Mouse (Mus musculus): ENCODE results near the gene Osbp2.
A peak's percentile ranks its signal among the peaks of the same experiment; 100 is the strongest.

Osbp2 gene

GRCm38 (mm10) chr11:3823378-3823777, 40.3 kb downstream of the Osbp2 start:
- no peak for DNase-seq (ENCODE audit: low spot score in 2 of 2)

- no peak for DNase-seq (ENCODE audit: low spot score in 2 of 2)
Measured at GRCm38 (mm10) chr11:3817986-3818758, 45.5 kb downstream of the Osbp2 start.

GRCm38 (mm10) chr11:3815951-3816350, 47.8 kb downstream of the Osbp2 start:
- no peak for DNase-seq (ENCODE audit: low spot score in 2 of 2)

- DNase-seq (ENCODE audit: low spot score in 2 of 2): no peak
Measured at GRCm38 (mm10) chr11:3813340-3813739, 50.4 kb downstream of the Osbp2 start.

GRCm38 (mm10) chr11:3808162-3808561, 55.5 kb downstream of the Osbp2 start:
- no peak for DNase-seq (ENCODE audit: low spot score in 2 of 2)

DNA sequence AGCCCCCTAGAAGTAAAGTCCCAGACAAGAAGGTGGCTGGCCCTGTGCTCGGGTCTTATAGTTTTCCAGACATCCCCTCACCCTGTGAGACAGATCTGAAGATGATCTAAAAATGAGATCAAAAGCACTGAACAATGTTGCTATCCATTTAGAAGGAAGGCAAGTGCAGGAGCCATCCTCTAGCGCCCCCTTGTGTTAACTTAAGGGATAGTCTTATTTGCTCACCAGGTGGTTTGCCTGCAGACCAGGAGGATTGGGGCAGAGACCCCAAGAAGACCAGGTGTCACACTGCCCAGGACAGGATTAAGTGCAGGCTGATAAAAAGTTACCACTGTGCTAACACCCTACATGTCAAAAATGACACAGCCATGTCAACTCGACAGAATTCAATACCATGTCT, 58.3 kb downstream of the Osbp2 start:
- DNase-seq (ENCODE audit: low spot score in 2 of 2): no peak

DNA sequence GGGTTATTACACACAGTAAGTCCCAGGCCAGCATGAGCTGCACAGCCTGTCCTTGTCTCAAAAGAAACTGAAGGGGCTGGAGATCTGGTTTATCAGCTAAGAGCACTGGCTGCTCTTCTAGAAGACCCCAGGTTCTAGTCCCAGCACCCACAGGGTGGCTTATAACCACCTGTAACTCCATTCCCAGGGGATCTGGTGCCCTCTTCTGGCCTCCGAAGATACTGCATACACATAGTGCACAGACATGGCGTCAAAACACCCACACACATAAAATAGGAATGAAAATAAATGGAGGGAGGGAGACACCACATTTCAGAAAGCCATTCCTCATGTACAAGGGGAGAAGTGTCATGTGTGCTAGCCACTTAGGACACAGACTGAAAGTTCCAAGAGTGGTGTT, 59.1 kb downstream of the Osbp2 start:
- DNase-seq (ENCODE audit: low spot score in 2 of 2): no peak

DNA sequence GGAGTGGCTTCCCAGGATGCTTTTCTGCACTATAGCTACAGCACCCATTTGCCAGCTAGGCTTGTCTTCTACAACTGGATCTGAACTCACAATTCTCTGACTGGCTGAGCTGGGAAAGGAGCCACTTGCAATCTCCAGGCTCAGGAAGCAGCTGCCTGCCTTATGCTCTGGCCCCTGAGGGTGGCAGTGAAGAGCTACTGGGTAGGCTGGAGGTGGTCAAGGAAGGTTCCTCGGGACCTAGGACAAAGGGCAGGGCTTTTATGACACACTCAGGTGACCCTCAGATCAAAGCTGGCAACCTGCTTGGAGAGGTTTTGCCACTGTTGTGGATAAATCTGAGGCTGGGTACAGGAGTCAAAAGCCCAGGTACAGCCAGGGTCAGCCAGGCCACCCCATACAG, 61.6 kb downstream of the Osbp2 start:
- DNase-seq (ENCODE audit: low spot score in 2 of 2): no peak

DNA sequence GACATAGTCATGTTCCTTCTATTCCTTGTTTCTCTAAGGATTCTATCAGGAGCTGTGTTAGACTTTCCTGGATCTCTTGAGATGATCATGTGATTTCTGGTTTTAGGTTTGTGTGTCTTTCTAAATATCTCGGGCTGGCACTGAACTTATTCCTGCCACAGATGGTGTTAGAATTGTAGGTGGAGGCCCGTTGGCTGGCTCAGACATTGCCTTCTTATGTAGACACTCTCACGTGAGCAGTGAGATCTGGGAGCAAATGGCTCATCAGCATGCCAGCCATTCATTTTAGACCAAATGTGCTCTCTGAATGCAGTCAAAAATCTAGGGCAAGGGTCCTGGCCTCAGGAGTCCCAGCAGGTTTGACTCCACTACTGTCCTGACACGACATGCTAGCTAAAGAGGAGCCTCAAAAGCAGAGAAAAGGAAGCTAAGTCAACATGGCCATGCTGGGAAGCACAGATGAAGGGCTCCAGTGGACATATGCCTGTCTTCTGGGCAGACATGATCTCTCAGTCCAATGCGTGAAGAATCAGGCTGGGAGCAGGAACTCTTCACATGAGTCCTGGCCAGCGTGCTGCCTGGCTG, 66.0 kb downstream of the Osbp2 start:
- peak in 1 of 2 experiments; percentile 41 for DNase-seq (ENCODE audit: low spot score in 2 of 2)

DNA sequence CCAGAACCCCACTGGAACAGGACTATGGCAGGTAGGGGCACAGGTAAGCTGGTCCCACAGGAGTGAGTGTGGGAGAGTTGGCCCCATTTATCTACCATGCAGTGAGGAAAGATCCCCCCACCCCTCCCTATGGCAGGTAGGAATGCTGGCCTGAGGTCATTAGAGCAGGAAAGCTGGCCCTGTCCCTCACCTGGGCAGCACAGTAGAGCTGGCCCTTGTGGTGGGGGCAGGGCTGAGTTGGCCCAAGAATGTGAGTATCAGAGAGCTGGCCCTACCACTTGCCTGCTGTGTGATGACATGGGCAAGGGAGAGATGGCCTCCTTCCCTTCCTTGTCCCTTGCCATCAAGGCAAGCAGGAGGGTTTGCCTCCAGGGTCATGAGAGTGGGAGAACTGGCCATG, 73.0 kb downstream of the Osbp2 start:
- no peak for DNase-seq (ENCODE audit: low spot score in 2 of 2)

GRCm38 (mm10) chr11:3789919-3790318, 73.8 kb downstream of the Osbp2 start:
- no peak for DNase-seq (ENCODE audit: low spot score in 2 of 2)

DNA sequence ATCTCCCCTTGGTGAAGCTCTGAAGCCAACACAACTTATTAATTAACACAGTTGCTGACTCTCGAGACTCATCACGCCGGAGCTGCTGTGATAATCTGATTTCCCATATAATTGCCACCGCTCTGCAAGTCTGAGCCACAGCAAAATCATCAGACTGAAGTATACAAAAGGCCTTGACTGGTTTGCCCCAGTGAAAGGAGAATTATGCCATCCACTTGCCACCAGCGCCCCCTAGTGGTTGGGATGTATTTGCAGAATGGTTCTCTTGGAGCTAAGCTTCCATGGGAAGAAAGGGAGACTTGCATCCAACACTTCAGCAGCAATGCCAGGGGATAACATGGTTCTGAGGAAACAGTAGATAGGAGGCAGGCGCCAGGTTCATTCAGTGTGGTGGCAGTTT, 77.1 kb downstream of the Osbp2 start:
- peak; percentile 54 to 86 for DNase-seq (ENCODE audit: low spot score in 2 of 2)

- no peak for DNase-seq (ENCODE audit: low spot score in 2 of 2)
Measured at GRCm38 (mm10) chr11:3775263-3775644, 88.4 kb downstream of the Osbp2 start.

DNA sequence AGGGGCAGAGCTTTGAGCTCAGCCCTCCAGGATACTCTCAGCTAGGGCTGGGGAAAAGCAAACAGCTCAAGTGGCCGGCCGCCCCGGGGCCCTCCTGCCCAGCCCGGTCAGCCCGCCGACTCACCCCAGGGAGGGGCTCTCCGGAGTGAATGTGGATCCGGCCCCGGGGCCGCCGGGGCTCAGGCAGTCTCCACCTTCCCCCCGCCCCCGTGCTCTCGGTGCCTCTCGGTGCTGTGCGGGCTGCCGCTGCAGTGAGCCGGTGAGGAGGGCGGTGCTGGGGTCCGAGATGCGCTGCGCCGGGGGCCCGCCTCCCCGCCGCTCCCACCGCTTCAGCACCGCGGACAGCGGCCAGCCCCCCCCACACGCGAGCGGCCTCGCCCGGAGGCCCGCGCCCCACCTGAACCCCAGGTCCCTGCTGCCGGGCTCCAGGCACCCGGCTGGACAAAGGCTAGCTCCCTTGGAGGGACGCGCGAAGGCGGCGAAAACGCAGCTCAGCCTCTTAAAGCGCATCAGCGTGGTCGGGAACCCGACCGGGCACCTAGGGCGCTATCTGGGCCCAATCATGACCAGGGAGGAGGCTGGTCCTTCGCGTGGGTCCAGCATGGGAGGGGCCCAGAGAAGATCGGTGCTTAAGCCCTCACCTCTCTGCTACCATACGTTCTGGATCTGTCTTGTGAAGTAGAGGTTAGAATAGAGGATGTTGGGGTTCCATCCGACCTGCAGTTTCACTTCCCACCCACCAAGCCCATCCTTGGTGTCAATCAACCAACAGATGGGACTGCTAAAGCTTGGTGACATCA, 89.0 kb downstream of the Osbp2 start:
- DNase-seq (ENCODE audit: low spot score in 2 of 2): no peak

DNA sequence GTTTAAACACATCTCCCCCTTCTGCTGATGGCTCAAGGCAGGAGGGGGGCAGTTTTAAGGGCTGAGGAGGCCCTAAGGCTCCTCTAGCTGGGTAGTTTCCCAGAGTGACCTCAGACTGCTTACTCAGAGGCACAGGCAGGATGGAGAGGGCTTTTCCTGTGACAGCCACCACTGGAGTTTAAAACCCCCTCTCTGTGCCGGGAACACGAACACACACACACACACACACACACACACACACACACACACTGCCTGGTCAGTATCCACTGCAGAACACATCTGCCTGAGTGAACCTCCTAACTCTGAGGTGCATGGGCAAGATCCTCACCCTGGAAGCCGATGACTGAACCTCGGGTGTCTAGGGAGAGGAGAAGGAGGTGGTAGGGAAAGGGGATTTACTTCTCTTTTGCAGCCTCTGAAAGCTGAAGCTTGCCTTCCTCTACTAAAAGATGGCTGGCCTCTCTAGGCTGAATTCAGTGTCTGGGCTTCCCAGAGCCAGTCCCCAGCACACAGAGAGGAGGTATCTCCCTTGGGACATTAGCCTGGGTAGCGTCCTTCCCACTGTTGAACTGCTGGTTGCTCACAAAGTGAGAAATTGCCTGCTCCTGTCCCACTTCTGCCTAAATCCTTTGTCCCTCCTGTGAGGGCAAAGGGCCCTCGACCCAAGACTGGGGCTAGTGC, 89.8 kb downstream of the Osbp2 start:
- DNase-seq (ENCODE audit: low spot score in 2 of 2): no peak

- DNase-seq (ENCODE audit: low spot score in 2 of 2): no peak
Measured at GRCm38 (mm10) chr11:3773136-3773535, 90.6 kb downstream of the Osbp2 start.

GRCm38 (mm10) chr11:3771348-3771747, 92.4 kb downstream of the Osbp2 start:
- DNase-seq (ENCODE audit: low spot score in 2 of 2): no peak

DNA sequence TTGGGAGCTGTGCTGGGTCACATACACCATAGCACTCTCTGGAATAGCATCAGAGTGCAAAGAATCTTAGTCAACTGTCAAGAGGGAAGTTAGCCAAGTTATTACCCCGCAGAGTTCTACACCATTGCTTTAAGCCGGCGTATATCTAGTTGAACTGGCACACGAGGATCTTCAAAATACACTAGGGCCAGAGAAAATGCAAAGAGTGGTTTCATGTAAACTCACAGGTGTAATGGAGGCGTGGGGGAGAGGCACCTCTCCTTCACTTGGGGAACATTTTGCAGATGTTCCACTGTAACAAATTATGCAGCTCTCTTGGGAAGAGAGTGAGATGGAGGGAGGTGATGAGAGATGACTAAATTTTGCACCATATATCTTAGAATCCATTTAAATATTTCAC, 95.9 kb downstream of the Osbp2 start:
- no peak for DNase-seq (ENCODE audit: low spot score in 2 of 2)

GRCm38 (mm10) chr11:3766964-3767363, 96.7 kb downstream of the Osbp2 start:
- no peak for DNase-seq (ENCODE audit: low spot score in 2 of 2)

- DNase-seq (ENCODE audit: low spot score in 2 of 2): no peak
Measured at GRCm38 (mm10) chr11:3764352-3764751, 99.4 kb downstream of the Osbp2 start.

DNA sequence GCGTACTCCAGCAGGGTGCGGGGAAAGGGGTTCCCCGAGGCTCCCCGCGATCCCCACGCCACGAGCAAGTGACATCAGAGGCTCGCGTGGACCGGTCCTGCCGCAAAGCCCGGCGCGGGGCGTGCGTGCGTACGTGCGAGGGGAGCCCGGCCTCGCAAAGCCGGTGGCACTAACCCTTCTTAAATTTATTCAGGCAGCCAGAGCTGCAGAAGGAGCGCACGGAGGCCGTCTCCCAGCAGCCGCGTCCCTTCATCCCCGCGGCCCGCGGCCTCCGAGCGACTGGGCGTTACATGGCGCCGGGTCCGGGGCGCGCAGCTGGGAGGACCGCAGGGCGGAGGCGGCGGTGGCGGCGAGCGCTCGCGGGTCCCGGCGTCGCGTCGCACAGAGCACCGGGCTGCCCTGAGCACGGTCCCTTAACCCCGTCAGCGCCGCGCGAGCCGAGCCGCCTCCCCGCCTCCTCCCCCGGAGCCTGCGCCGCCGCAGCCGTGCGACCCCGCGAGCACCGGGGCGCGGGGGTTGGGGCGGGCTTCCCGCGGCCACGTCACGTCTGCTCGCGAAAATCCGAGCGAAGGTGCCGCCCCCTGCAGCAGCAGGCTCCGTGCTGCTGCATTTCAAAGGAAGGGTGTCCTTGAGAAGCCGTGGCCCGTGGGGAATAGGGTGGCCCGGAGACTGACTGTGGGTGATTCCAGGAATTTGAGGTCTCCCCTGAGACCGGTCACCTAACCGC, 101.8 kb downstream of the Osbp2 start:
- peak in 1 of 2 experiments; percentile 56 for DNase-seq (ENCODE audit: low spot score in 2 of 2)

DNA sequence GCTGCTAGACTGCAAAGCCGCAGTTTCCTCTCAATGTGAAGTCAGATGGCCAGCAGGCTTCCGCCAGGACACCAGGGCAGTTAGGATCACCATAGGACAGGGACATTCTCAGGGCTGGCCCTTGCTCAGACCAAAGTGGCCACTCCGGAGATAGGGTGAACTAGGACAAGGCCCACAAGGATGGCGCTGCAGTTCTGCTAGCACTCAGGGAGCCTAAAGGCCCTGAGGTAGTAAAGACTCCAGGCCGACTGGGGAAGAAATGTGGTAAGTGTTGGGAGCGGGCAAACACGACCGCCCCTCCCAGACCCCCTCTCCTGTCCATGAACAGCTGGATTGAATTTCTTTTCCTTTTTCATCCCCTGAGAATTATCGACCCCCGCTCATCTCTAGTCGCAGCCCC, 102.4 kb downstream of the Osbp2 start:
- no peak for DNase-seq (ENCODE audit: low spot score in 2 of 2)
